Mouse (Mus musculus) B cell, adult 2 months (primary cell): ENCODE data around the gene Nt5c3.
"Not testable (repeated sequence)": the region's sequence is repeated elsewhere in the genome, so short reads cannot be mapped to it uniquely, and the experiment has no call there.

Experiments
- DNase-seq, 2 experiments: peaks; one replicate each; pipeline ENCODE4 v3.0.0; 2022

The Nt5c3 gene

DNA sequence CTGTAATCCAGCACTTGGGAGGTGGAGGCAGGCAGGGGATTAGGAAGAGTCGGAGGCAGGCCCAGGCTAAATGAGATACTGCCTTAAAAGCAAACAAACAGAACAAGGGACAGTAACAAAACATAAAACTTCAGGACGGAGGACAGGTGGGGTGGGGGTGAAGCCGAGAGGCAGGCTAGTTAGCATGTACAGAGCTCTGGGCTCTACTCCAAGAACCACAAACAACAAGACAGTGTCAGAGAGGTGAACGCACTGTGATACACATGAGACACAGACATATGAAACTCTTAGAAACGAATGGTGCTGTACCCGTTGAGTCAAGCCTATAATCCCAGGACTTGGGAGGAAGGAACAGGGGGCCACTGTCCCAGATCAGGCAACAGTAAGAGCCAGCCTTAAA, 19.9 kb downstream of the Nt5c3 start:
- no peak for DNase-seq

DNA sequence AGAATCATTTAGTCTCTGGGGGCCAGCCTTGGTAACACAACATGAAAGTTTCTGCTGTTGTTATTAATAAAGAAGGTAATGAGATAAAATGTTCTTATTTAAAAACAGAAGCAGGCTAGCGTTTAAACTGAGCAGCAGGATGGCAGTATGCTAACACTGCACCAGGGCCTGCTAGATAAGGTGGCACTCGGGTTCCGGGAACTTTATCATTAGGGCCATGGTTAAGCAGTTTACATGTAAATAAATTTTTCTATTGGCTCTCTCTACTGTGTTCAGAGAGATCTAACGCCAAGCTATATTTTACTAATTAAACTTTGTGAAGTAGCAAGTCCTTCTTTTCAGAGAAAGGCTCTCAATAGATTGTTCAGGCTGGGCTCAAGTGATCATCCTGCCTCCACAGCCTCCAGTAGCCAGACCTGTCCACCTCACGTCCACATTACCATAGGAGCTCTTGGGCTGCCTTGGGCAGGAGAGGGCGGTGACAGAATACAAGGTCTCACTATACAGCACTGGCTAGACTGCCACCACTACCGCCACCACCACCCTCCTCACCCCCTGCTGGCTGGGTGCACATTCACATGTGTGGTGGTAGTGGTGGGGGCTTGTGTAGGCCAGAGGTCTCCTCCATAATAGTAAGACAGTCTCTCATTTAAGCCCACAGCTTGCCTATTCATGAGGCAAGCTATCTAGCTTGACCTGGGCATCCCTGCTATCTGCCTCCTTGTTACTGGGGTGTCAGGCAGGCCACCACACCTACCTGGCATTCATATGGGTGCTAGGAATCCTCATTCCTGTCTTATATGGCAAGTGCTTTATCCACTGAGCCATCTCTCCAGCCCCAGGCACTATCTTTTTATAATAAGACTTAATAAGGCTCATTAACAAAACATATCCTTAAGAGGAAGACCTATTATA, 20.9 kb downstream of the Nt5c3 start:
- DNase-seq: peak in 1 of 2 experiments; percentile 25

DNA sequence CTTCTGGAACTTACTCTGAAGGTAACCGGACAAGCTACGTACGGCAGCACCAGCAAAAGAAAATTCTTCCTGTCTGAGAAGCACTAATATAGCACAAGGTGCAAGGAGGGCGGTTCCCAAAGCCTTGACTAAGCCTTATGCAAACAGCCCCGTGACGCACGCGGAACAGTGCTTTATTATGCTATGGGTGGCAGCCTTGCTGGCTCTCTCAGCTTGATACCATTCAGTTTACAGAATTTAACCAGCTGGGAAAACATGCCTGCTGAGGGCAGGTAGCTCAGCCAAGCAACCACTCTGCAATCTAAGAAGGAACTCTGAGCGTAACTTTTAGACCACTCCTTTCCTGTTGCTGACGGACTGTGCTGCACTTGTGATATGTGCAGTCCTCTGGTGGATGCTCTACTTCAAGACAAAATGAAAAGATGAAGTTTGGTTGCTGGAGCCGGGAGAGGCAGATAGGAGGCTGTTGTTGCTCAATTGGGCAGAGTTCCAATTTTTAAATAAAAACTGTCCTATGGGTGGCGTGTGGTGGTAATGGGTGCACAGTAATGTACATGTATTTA, 21.8 kb downstream of the Nt5c3 start:
- peak; percentile 83 to 85 for DNase-seq

DNA sequence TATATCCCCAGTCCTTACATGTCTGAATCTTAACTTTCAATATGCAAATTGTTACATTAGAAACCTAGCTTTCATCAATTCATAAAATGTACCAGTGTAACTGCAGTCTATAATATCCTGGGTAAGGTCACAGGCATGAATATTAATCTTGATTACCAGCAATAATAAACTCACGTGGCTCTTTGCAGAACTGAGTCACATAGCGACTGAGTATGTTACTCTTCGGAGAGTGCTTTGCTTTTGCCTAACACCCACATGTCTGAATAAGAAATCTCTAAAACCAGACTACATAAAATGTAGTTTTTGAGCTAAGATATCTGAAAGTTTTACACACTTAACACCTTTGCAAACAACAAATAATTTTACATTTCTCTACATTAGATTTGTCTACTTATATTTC, 22.4 kb downstream of the Nt5c3 start:
- DNase-seq: no peak

DNA sequence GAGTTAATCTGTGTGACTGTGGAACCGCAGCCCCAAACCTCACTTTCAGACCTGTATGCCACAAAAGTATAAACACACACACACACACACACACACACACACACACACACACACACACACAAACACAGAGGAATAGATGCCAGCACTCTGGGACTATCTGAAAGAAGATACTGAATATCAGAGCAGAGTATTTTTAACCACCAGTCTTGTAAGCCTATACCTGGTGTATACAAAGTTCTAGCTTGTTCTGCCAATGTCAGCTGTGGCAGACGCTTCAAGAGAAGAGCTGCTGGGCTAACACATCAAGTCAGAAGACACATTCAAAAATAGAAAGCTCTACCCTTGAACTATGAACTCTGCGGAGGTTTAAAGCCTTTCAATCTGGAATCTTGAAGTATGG, 24.1 kb downstream of the Nt5c3 start:
- DNase-seq: no peak

DNA sequence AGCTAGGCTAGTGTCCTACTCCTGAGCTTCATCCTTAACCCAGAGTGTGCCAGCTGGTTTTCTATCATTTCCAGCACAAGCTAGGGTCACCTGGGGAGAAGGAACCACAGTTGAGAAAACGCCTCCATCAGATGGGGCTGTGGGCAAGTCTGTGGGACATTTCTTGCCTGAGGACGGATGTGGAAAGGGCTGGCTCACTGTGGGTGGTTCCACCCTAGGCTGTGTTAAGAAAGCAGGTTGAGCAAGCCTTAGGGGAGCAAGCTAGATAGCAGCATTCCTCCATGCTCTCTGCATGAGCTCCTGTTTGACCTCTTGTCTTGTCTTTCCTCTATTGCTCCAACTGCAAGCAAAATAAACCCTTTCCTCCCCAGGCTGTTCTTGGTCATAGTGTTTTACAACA, 33.0 kb downstream of the Nt5c3 start:
- no peak for DNase-seq

DNA sequence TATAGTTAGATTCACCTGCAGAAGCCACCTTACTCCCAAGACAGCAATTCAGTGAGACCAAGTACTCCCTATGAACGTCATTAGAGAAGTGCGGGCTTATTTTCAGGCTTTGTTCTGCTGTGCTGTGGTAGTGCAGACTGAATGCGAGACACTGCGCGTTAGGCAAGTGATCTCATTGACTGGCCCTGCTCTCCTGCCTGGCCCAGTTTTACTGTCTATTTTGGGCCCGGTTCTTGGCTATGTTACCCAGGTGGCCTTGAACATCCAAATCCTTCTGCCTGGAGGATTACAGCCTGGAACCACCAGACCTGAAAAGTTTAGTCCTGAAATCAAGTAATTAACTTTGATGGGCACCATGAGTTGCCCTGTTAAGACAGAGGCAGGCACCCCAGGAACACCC, 35.2 kb downstream of the Nt5c3 start:
- no peak for DNase-seq

DNA sequence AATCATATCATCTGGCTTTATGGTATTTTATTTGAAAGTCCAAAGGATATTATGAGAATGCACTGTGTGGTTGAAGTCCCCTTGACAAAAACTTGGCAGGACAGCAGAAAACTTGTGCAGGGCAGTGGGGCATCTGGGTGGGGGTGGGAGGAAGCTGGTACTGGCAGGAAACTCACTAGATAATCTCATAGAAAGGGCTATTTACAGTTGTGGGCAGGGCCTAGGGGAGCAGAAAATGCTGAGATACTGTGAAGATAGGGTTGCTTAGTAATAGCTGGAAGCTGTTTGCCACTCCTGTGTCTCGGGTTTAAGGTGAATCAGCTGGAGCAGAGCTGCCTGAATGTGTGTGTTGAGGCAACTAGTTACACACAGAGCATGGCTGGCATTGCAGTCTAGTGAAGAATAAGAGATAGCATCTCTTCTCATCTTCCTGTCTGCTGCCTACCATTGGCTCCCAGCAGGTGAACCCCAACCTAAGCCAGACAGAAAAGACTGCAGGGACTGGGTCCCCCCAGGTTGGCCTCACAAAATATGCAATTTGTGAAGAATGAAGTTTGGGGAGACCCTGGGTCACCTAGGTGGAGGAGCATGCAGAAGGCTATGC, 44.3 kb downstream of the Nt5c3 start:
- no peak for DNase-seq

DNA sequence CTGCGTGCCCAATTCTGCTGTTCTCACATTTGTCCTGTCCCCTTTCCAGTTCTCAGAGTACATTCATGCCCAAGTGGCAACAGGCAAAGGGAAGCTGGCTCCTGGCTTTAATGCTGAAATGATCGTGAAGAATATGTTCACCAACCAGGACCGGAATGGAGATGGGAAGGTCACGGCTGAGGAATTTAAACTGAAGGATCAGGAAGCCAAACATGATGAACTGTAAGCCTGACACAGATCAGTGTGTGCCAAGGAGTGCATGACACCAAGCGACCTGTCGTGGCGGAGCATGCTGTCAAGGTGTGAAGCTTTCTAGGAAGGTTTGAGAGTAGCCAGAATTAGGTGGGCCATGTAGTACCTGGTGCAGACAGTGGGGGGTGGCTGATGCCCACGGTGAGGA, 45.7 kb downstream of the Nt5c3 start:
- no peak for DNase-seq

DNA sequence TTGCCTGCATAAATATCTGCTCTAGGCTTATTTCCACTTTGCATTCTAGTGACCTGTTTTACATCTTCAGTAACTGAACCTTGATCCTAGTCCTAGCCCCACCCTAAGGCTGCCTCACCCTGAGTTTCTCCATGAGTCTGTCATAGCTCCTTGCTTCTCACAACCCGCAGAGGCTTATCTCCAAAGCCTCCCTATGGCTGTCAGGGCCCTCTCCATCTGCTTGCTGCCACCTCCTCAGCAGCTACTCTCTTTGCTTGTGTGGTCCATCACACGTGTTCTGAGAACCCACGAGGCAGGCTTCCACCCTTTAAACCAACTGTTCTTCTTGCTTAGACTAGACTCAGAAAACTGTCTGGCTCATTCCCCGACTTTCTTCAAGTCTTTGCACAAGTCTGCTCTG, 46.9 kb downstream of the Nt5c3 start:
- DNase-seq: no peak

DNA sequence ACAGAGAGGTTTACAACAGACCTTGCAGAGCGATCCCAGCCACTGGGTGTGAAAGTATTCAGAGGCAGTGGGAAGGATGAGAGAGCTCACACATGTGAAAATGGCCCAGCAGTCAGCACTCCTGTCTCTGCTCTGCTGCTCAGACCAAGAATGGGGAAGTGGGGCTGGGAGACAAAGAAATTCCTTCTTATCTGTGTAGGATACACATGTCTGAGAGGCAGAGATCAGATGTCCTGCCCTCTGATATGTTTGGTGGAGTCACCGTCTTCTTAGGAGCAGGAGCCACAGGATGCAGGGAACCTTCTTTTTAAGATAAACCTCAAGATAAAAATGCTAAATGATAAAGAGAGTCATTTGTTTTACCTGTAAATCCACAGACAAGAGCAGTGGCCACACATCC, 53.7 kb downstream of the Nt5c3 start:
- no peak for DNase-seq

DNA sequence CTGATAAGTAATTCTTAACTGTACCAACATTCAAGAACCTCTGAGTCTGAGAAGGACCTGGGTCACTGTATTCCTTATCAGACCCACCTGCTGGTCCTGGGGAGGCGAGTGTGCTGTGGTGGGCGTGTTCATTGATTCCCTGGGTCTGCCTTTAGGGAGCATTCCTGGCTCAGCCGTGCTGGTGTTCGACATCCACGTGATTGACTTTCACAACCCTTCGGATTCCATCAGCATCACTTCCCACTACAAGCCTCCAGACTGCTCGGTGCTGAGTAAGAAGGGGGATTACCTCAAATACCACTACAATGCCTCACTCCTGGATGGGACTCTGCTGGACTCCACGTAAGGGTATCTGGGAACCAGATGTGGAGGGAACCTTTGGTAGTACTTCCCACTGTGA, 55.2 kb downstream of the Nt5c3 start:
- no peak for DNase-seq

DNA sequence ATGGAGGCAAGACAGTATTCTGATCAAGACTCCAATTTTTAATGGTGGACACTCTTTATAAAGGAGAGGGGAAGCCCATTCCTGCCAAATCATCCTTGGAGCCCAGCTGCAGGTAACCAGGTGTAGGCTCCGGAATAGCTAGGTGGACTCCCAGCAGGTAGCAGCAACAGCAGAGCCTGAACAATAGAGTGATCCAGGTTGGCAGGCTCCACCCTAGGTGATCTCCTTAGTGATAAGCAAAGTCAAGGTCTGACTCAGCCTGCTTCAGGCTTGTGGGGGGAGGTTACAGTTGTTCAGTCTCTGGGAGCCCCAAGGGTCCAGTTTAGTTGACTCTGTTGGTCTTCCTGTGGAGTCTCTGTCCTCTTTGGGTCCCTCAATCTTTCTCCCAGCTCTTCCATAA, 56.8 kb downstream of the Nt5c3 start:
- DNase-seq: not testable (repeated sequence)

DNA sequence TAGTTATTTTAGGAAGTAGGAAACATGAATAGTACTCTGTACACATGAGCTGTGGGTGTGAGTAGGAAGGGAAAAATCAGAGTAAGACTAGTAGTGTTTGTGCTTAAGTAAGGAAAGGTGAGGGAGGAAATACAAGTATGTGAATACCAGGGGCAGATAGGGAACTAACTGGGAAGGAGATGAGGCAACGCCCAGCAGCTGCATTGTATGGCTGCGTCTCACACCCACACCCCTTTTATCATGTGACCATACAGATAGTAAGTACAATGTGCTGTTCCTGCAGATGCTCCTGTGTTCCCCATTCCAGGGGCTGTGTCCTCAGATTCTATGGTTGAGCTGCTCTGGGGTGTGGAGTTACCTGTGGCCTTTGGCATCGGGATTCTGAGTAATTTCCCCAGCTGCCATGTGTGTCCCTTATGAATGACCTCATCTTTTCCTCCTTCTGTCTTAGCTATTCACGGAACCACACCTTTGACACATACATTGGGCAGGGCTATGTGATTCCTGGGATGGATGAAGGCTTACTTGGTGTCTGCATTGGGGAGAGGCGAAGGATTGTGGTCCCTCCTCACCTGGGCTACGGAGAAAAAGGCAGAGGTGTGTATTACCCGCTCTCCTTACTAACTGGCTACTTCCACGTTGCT, 63.4 kb downstream of the Nt5c3 start:
- DNase-seq: no peak

DNA sequence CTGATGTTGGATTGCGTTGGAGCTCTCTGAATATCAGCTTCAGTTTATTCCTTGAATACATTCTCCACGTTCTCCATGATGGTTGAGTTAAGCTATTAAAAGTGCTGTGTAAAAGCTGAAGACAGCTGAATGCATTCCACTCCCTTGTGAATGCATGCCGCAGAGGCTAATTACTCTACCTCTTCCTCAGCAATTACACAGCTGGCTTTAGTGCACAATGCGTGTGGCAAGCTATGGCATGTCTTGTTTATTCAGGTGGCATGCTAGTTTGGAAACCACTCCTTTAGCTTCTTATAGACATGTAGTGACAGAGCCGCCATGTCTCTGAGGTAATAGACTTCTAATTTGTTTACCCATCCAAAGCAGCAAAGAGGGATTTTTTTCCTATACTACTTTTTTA, 67.0 kb downstream of the Nt5c3 start:
- DNase-seq: no peak

DNA sequence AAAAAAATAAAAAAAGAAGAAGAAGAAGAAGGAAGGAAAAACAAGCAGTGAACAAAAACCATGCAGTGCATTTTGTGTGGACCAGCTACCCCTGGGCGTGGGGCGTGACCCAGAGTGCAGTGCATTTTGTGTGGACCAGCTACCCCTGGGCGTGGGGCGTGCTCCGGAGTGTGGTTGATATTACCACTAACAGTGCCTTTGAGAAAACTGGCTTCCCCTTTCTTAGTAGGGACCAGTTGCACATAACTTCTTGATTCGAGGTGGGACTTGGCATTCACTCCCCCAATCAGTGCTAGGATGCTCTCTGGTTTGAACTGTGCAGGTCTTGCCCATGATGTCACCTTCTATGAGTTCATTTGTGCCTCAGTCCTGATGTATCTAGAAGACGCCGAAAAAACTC, 68.9 kb downstream of the Nt5c3 start:
- no peak for DNase-seq

DNA sequence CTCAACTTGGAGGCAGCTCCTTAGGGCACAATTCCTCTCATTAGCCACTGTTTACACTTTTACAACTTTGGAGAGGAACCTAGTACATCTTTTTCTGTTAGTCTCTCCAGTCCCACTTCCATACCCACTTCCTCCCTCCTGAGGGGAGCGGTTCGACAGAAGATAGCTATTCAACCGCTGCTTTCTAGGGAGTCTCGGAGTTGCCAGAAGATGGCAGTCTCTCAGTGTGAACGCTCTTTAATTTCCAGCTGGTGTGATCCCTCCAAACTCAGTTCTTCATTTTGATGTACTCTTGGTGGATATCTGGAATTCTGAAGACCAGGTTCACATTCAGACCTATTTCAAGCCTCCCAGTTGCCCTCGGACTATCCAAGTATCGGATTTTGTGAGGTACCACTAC, 73.4 kb downstream of the Nt5c3 start:
- DNase-seq: no peak

DNA sequence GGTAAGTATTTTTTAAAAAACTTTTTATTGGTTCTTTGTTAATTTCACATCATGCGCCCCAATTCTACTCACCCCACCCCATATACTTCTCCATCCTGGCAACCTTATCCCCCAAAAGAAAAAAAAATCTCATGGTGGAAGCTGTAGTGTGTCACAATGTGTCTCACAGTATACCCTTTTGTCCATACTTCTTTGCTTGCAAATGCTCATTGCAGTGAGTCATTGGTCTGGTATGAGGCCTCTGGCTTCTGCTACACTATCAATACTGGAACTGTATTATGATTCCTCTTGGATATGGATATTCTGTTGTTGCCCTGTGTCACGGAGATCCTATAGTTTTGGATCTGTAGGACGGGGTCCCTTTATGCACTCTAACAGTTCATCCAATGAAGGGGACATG, 74.8 kb downstream of the Nt5c3 start:
- no peak for DNase-seq

DNA sequence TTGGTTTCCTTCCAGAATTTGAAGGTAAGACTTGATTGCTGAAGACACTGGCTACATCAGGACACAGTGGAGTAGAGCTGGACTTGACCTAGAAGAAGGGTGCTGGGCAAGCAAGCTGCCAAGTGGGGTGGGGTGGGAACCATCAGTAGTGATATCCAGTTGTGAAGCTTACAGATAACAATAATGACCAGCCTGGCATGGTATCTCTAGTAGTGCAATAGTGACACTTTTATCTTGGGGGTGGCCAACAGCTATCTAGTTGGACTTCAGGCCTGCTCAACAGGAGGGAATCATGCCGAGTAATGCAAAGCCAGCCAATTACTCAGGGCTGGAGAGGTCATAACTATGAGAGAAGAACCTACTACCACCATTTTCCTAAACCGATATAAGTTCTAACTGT, 79.4 kb downstream of the Nt5c3 start:
- no peak for DNase-seq

DNA sequence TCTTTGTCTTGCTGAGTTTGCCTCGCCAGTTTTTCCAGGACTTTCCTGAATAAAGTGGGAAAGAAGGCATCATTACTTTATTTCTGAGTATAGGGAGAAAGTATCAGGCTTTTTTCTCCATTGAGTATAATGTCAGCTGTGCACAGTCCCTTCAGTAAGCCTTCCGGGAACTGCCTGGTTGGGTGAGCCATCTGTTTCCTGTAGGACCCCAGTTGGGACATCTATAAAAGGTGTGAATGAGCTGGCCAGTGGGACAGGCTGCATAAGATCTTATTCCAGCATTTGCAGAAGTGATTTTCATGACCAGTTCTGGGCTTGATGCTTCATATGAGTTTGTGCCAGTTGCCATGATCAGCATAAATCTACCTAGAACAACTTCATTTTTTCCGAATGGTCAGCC, 80.5 kb downstream of the Nt5c3 start:
- no peak for DNase-seq

DNA sequence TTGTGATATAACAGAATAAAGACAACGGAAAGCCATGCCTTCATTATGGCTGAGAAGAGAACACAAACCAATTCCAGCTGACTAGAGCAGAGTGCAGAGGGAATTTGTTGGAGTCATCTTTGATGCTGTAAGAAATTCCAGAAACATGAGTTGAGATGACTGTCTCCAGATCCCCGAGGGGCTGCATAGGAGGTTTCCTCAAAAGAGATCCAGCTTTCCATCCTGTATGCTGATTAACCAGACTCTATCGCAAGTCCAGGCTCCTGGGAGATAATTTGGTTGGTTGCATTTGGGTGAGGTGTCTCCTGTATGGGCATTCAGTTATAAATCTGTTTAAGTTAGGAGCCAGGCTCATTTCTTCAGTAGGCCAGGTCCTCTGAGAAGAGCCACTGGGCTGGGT, 86.1 kb downstream of the Nt5c3 start:
- DNase-seq: no peak

DNA sequence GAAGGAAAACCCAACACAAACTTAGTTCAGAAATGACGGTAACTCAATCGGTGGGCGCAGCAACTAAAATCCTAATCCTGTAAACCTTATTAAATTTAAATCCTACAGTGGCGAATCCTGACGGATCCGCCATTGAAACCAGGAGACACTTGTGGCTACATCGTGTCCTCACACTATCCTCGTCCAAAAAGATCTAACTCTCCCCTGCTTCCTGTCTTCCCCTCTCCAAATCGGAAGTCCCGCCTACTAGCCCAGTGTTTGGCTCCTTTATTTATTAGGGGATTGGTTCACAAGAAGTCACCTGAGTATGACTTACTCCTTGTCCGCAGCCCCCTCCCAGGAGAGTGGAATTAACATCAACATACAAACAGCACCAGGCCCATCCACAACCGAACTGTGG, 86.6 kb downstream of the Nt5c3 start:
- no peak for DNase-seq

DNA sequence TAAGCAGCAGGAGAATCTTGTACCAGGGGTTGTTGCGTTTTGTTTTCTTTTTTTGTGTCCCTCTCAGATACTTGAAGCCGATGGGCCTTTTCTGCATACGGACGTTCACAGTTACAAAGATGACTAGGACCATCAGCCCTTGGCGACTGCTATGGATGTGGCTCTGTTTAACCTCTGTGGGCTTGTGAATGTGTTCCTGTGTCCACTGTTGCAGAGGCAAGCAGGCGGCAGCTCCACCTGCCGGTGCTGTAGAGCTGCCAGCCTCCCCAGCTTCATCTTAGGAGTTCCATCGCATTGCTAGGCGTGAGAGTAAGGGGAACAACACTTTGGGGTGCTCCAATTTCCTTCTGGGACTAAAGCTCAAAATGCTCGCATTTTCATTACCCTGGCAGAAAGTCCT, 88.2 kb downstream of the Nt5c3 start:
- no peak for DNase-seq

DNA sequence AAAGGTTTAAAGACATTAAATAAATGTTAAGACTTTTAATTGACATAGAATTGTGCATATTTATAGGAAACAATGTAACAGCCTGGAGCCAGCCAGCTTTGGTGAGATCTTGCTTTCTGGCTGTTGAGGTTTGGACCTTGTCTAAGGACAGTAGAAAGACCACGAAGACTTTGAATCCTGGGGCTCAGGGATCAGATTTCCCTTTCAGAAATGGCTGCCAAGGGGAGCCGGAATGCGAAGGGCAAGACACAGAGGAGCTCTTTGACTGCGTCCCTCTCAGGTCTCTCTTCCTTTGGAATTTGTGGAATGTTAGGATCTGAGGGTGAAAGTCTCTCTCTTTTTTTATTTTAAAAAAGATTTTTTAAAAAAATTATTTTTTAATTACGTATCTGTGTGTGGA, 89.0 kb downstream of the Nt5c3 start:
- DNase-seq: no peak
